Mouse (Mus musculus) c-Kit-positive CD71-positive TER-119-positive erythroid progenitor cells, embryonic 14.5 days (primary cell): ENCODE results near the gene Cd93.

ENCODE experiments used
- DNase-seq: peaks from one replicate; pipeline ENCODE4 v3.0.0-alpha.2; 2013; ENCODE audit warnings: low spot score

Cd93 gene

DNA sequence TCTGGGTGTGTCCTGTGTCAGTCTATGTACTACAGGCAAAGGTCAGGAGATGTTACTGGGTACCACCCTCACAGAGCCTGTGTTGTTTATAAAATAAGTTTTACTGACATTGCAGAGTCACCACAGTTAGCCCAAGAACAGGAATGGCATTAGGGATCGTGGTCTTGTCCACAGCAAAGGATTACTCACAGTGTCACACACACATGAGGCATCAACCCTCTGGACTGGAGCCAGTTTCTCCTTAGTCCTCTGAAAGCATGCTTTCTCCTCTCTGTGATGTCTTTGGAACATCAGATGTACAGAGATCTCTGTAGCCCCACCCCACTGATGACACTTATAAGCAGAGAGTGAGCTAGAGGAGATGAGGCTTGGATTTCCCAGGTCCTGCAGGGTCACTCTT, 41.1 kb downstream of the Cd93 start:
- no peak for DNase-seq

DNA sequence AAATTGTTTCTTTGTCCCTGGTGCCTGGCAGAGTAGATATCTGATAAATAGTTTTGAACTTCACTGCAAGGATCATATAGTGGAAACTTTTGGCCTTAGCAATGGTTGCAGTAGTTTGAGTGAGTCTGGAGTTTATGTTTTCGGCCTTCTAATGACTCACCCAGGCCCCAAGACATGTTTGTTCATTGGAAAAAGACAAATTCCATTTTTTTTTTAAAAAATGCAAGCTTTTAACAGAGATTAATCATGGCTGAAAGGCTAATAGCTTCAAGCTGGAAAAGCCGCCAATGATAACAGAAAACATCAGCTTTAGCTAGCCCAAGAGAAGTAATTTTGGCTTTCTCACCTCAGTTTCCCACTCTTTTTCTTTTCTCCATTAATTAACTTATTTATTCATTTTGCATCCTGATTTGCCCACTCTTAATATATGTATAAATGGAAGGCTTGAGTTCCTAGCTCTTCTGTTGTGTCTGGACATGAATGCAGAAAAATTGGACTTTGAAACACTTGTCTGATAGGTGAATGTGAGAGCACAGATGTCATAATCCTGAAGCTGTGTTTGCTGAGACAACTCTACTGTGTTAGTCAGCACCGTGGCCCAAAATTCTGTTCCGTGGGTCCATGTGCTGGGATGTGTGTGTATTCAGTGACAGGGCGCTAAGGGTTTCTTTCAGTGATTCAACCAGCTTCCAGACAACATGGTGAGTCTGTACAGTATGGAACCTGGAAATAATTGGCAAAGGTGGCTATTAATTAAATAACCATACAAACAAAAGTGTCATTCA, 44.3 kb downstream of the Cd93 start:
- DNase-seq, result no peak

DNA sequence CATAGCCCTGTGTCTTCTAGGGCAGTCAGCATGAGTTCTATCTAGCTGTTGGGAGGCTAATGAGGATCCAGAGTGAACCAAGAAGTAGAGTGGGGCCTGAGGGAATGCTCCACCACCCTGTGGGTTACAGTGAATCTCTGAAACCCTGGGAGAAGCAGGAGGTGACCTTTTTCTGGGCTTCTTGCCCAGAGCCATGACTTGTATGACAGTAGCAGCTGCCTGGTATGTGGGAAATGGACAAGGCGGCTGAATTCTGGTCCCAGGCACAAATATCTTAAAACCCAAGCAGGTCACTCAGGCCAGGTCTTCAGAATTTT, 45.6 kb downstream of the Cd93 start:
- DNase-seq, result no peak

DNA sequence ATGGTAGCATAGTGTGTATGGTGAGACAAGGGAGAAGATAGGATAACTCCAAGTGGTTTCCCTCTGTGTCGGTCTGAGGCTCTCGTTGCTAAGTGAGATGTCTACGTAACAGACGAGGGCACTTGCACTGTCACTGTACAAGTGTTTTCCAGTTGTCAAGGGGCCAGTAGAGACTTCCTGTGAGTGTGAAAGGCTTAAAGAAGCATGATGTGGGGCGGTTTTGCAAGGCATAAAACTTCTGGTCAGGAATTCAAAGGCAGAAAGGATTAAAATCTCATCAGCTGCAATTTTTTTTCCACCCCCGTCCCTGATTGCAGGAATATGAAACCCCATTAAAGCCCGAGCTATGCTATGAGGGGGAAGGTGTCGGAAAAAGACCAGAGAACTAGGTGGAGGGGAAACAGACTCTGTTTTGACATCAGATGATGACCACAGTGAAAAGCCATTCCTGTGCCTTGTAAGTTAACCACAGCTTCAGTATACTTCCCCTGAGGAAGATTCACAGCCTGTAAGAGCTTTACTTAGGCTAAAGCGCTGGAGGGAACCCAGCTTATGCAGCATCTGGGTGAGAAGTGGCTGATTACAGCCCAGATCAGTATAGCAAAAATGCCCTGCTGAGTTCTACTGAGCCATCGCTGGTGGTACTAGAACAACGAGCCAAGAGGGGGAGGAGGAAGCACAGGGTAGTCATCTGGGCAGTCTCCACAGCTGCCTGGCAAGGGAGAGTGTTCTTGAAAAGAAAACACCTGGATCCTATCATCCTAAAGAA, 46.2 kb downstream of the Cd93 start:
- DNase-seq, result no peak

DNA sequence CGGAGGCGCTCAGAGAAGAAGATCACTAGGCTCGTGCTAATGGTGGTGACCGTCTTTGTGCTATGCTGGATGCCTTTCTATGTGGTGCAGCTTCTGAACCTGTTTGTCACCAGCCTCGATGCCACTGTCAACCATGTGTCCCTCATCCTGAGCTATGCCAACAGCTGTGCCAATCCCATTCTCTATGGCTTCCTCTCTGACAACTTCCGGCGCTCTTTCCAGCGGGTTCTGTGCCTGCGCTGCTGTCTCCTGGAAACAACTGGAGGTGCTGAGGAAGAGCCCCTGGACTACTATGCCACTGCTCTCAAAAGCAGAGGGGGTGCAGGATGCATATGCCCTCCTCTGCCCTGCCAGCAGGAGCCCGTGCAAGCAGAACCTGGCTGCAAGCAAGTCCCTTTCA, 47.2 kb downstream of the Cd93 start:
- no peak for DNase-seq

DNA sequence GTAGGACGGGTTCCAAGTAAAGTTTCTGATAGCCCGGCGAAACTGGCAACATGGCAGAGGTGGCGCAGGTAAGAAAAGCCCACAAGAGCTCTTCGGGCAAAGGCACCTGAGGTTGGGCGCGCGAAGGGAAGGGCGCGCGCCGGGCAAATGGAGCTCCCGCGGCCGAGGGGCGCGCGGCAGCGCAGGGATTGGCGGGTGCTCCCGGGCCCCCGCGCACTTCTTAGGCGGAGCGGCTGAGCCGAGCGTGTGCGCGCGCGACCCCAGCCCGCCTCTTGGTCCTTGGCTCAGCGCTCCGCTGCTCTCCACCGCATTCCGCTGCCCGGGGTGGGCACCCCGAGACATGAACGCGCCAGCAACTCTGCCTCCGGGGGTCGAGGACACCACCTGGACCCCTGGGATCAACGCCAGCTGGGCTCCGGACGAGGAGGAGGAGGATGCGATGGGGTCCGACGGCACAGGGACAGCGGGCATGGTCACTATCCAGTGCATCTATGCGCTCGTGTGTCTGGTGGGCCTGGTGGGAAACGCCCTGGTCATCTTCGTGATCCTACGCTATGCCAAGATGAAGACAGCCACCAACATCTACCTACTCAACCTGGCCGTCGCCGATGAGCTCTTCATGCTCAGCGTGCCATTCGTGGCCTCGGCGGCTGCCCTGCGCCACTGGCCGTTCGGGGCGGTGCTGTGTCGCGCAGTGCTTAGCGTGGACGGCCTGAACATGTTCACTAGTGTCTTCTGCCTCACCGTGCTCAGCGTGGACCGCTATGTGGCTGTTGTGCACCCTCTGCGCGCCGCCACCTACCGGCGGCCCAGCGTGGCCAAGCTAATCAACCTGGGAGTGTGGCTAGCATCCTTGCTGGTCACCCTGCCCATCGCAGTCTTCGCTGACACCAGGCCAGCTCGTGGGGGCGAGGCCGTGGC, 48.0 kb downstream of the Cd93 start, which contains the start of gene Sstr4:
Gene Sstr4, plus strand, starts transcription at position 214 of the 921 bp plus-strand sequence.
- DNase-seq, result no peak

DNA sequence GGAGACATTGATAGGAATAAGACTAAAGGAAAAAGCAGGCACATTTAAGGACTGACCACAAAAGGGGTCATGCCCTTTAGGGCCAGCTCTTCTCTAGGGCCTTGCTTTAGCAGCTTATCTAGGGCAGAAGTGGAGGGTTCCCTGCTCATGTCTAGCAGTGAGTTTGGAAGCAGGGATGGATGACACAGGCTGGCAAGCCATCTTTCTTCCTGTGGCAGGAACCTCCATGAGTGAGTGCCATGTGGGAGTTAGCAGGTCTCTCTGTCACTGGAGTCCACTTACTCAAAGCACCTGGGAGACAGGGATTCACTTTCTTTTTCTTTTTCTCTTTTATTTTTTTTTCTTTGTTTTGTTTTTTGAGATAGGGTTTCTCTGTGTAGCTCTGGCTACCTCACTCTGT, 49.5 kb downstream of the Cd93 start:
- DNase-seq, result no peak

DNA sequence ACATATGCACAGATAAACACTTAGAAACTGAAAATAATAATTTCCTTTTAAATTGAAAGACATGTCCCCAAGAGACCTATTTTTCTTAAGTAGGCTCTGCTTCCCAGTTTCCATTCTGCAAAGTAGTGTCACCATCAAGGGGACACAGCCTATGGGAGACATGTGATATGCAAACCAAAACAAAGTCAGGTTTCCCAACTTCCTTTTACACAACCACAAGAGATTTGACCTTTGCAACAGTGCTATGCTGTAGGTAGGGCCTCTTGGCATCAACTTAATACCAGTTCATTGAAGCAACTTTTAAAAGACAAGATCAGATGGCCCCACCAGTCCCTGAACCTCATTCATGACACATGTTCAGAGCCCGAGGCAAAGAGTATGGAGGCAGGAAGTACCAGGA, 50.2 kb downstream of the Cd93 start:
- no peak for DNase-seq

DNA sequence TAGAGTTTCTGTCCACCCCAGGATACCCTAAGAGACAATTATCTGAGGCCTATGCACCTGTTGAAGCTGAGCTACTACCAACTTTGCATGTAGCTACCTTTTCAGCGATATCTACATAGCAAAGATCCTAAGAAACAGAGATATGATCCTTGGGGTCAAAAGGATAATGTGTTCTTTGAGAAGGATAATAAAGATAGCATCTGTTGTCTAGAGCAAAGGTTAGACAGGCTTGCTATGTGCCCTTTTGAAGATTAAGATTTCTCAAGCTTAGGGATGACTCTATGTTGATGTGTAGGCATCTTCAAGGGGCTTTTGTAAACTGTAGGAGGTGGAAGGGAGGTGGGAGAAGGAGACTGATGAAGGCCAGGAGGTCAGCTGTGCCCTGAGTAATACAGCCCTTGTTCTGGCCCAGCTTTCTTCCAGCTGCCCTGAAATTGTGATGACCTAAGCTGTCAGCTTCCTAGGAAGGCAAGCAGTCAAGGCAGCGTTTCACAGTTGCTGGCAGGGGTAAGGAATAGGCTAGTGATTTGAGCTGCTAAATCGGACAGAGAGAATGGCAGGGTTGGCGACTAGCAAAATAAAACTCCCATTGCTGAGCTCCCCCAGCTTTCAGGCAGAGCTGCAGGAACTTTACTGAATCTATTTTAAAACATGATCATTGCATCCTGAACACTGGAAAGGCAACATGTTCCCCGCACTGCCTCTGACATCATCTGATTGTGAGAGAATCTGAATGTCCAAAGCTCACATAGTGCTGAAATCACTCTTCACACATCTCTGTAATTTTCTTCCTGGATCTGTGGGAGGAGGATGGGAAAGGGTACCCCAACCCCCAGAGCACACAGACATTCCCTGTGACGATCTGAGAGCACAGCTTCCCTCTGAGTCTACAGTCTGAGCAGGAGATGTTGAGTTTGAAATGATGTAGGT, 55.4 kb downstream of the Cd93 start:
- no peak for DNase-seq

DNA sequence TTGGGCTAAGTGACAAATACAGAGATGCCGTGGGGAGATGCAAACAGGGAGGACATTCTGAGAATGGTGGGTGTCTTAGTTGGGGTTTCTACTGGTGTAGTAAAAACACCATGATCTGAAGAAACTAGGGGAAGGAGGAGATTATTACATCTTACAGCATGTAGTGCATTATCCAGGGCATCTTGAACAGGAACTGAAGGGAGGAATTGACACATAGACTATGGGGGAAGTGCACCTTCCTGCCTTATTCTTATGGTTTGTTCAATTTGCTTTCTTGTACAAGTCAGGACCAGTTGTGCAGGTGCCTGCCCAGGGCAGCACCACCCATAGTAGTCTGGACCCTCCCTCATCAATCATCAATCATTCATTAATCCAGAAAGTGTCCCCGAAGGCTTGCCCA, 56.4 kb downstream of the Cd93 start:
- no peak for DNase-seq
